16 mouse cellular contexts compared by ENCODE assay signal in genomic region chr6:145653626-145654025, GRCm38 (mm10). TPM values are rescaled to one million over a fixed set of nuclear protein-coding genes. Genes with fewer than 3 reads are reported as not detected.
"Had no signal": no experiment of that assay in that cellular context is flagged by ENCODE, and none has a peak within 500 bp of the region (broad histone marks: within the 10 kb centered on the region; RNA-seq: fewer than 3 reads in every experiment).

No protein-coding gene starts in this region.

- H3K4me1 ChIP-seq: intestine, embryonic 15.5 days; limb, embryonic 13.5 days; liver, embryonic 15.5 days; neural tube, embryonic 13.5 days had no signal

- H3K4me2 ChIP-seq: intestine, embryonic 15.5 days; limb, embryonic 13.5 days; liver, embryonic 15.5 days; lung, embryonic 14.5 days; neural tube, embryonic 13.5 days; stomach, embryonic 15.5 days had no signal

- H3K4me3 ChIP-seq: intestine, embryonic 15.5 days; limb, embryonic 13.5 days; liver, embryonic 15.5 days; neural tube, embryonic 13.5 days; stomach, embryonic 15.5 days had no signal

- ATAC-seq: intestine, embryonic 15.5 days had no signal

- H3K9ac ChIP-seq: intestine, embryonic 15.5 days; limb, embryonic 13.5 days; liver, embryonic 15.5 days; lung, embryonic 14.5 days; neural tube, embryonic 13.5 days; stomach, embryonic 15.5 days had no signal

- H3K27me3 ChIP-seq: intestine, embryonic 15.5 days; limb, embryonic 13.5 days; liver, embryonic 15.5 days; neural tube, embryonic 13.5 days; stomach, embryonic 15.5 days had no signal

- H3K36me3 ChIP-seq: intestine, embryonic 15.5 days; limb, embryonic 13.5 days; liver, embryonic 15.5 days; neural tube, embryonic 13.5 days; stomach, embryonic 15.5 days had no signal

- H3K27ac ChIP-seq: intestine, embryonic 15.5 days; limb, embryonic 13.5 days; liver, embryonic 15.5 days; neural tube, embryonic 13.5 days; stomach, embryonic 15.5 days had no signal

- DNase-seq: kidney, adult 18-20 months; kidney, postnatal 10 days; kidney, postnatal 4 days; left cerebral cortex, postnatal 4 days; retina, postnatal 1 day; right cerebral cortex, postnatal 14 days; thymus, postnatal 36 days had no signal

- H3K9me3 ChIP-seq: intestine, embryonic 15.5 days; liver, embryonic 15.5 days; neural tube, embryonic 13.5 days; stomach, embryonic 15.5 days had no signal

RNA-seq across cellular contexts. Expression of gene Tuba3b, which starts 38.1 kb away (rescaled TPM):
- polyA plus RNA-seq: intestine, embryonic 15.5 days; kidney, embryonic 14.5 days; limb, embryonic 13.5 days; liver, adult 2 months; lung, embryonic 14.5 days; neural tube, embryonic 13.5 days; spleen, adult 2 months; stomach, embryonic 15.5 days had no signal

RNA-seq across cellular contexts. Expression of gene Lmntd1, which starts 39.5 kb away (rescaled TPM):
- polyA plus RNA-seq: liver, adult 2 months; liver, embryonic 15.5 days had no signal
